Mouse (Mus musculus) thymus, adult 2 months (tissue): Measurements from ENCODE around the gene Ccdc73. TPM values are rescaled to one million over a fixed set of nuclear protein-coding genes. Genes with fewer than 3 reads are reported as not detected.
"Not testable (repeated sequence)": the region's sequence is repeated elsewhere in the genome, so short reads cannot be mapped to it uniquely, and the experiment has no call there.

Experiments
- DNase-seq: peaks from one replicate; pipeline ENCODE4 v3.0.0; 2021
- H3K27ac ChIP-seq: fragments of 200-500 bp; 2 replicates; pipeline ENCODE4 v1.5.1; 2012; ENCODE audit warnings: low read length, control low read depth; ENCODE audit not compliant: control insufficient read depth, insufficient read depth
- H3K27me3 ChIP-seq: fragments of 200-500 bp; 2 replicates; pipeline ENCODE4 v1.6.1; 2012; ENCODE audit warnings: mild to moderate bottlenecking, low read length, moderate library complexity, mixed read lengths; ENCODE audit not compliant: control insufficient read depth, insufficient read depth
- H3K36me3 ChIP-seq: fragments of 200-500 bp; 2 replicates; pipeline ENCODE4 v1.6.1; 2012; ENCODE audit warnings: mild to moderate bottlenecking, low read length, moderate library complexity; ENCODE audit not compliant: control insufficient read depth, insufficient read depth
- H3K4me1 ChIP-seq: fragments of 200-500 bp; replicated peaks from 2 replicates; pipeline ENCODE4 v1.6.1; 2012; ENCODE audit warnings: low read length; ENCODE audit not compliant: control insufficient read depth, insufficient read depth
- H3K4me3 ChIP-seq: fragments of 200-500 bp; 2 replicates; pipeline ENCODE4 v1.5.1; 2012; ENCODE audit warnings: mild to moderate bottlenecking, low read length, control low read depth, moderate library complexity; ENCODE audit not compliant: control insufficient read depth, insufficient read depth
- CTCF ChIP-seq: fragments of 200-500 bp; IDR thresholded peaks from 2 replicates; pipeline ENCODE4 v1.5.1; 2012; ENCODE audit warnings: mild to moderate bottlenecking, control low read depth, low read length, moderate library complexity, borderline replicate concordance; ENCODE audit not compliant: control insufficient read depth, poor library complexity, insufficient read depth; ENCODE audit errors: extremely low read depth
- POLR2A ChIP-seq: fragments of 200-500 bp; IDR thresholded peaks from 2 replicates; pipeline ENCODE4 v1.6.1; 2012; ENCODE audit warnings: mild to moderate bottlenecking, low read length, control low read depth, moderate library complexity; ENCODE audit not compliant: control insufficient read depth, poor library complexity, insufficient read depth; ENCODE audit errors: extremely low read depth
- WGBS: fragments of 180-500 bp; shearing (Covaris S2); methylation state at CpG from one replicate; pipeline ENCODE4 v1.1.7; 2018; 5-methylcytosine and 5-hydroxymethylcytosine counted together
- polyA plus RNA-seq: library from polyadenylated mRNA; depleted of rRNA; stranded (reverse); fragments of >200 nt; gene quantifications from 2 replicates; pipeline ENCODE4 v1.2.3, GENCODE M21; 2012; rRNA removed

Gene Ccdc73
- 0.77 TPM in 1 of 2 replicates, not detected in the other for polyA plus RNA-seq

DNA sequence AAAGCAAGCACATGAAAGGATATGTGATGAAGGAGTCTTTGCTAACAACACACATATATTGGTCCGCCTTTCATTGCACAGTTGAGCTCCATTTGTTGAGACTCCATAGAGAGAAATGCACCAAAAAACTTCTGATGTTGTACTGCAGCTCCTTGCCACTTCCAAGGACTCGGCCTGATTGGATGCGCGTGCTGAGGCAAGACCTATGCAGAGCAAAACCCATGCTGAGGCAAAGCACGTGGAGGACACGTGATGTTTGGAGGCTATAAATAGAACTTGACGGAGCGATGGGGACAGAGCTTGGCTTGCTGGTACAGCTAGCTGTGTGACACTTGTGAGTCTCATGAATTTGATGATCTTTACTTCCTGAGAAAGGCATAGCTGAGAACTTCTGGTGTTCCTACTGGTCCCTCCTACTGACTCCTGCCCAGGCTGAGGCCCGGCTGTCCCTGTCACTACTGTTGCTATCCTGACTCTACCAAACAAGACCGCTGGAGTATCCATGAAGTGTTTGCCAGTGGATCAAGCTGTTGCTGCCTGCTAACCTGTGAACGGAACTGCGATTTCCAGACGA is at the start of gene Ccdc73:
TSS of gene Ccdc73 (plus strand) at position 524 of the 574 bp plus-strand sequence.
- TF ChIP-seq POLR2A: no peak
- TF ChIP-seq CTCF: no peak
- H3K27ac ChIP-seq: no peak within 1 kb of the TSS
- WGBS: 97% methylated on average over 13 of the region's 13 CpGs
- no peaks in the 10 kb centered on the region for H3K4me1 ChIP-seq
- no peak within 1 kb of the TSS for H3K4me3 ChIP-seq
- DNase-seq: no peak
- no peaks in the 10 kb centered on the region for H3K27me3 ChIP-seq
- H3K36me3 ChIP-seq: no peaks in the 10 kb centered on the region

DNA sequence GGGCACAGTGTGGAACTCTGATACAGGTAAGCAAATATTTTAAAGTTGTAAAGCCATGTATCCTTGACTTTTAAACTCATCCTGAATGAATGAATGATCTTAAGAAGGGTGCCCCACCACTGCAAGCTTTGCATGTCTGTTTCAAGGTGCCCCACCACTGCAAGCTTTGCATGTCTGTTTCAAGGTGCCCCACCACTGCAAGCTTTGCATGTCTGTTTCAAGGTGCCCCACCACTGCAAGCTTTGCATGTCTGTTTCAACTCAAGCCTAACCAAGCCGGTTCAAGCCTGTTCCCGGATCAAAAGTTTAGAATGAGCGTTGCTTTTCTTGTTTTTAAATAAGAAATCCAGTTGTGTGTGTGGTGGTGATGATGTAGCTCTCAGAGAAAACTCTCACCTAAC is 48.8 kb upstream of the Ccdc73 start:
- H3K36me3 ChIP-seq, H3K27ac ChIP-seq, H3K4me3 ChIP-seq, DNase-seq, H3K4me1 ChIP-seq, H3K27me3 ChIP-seq: not testable (repeated sequence)
- WGBS: 93% methylated on average over 3 of the region's 3 CpGs

- no peaks in the 10 kb centered on the region for H3K27me3 ChIP-seq
- WGBS: 97% methylated on average over 4 of the region's 4 CpGs
- H3K27ac ChIP-seq: no peak overlapping the region
- no peaks in the 10 kb centered on the region for H3K4me1 ChIP-seq
- no peak for DNase-seq
- H3K36me3 ChIP-seq: no peaks in the 10 kb centered on the region
- no peak overlapping the region for H3K4me3 ChIP-seq
- no peak for TF ChIP-seq CTCF
These were observed 41.4 kb upstream of the Ccdc73 start for GRCm38 (mm10) chr2:104826191-104826590.

DNA sequence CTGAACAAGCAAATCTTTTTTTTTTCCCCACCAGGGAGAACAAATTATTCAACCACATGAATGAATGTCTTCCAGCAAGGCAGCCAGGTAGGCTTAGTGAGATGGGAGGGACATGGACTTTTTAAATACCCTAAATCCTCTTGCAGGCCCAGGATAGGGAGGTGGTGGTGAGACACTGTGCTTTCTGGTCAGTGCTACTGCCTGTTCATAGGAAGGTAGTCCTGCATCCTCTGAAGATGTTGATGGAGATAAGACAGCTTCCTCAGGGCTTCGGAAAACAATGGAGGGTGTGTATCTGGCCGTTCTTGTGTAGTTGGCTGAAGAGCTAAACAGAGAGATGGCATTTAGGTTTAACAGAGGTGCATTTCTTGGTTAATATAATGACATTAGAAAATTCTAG is 35.1 kb upstream of the Ccdc73 start:
- TF ChIP-seq POLR2A (no peak), CTCF (no peak)
- no peak overlapping the region for H3K4me3 ChIP-seq
- no peak for DNase-seq
- no peaks in the 10 kb centered on the region for H3K36me3 ChIP-seq
- 95% methylated on average over 2 of the region's 2 CpGs for WGBS
- H3K27me3 ChIP-seq: no peaks in the 10 kb centered on the region
- H3K27ac ChIP-seq: no peak overlapping the region
- H3K4me1 ChIP-seq: no peaks in the 10 kb centered on the region

DNA sequence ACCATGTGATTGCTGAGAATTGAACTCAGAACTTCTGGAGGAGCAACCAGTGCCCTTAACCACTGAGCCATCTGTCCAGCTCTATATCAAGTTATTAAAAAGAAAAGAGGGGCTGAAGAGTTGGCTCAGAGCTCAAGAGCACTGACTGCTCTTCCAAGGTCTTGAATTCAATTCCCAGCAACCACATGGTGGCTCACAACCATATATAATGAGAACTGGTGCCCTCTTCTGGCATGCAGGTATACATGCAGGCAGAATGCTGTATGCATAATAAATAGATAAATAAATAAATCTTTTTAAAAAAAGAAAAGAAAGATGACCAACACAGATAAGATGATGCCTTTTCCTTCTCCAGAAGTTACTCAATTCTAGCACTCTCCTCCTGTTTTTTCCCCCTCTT is 26.6 kb upstream of the Ccdc73 start:
- H3K4me3 ChIP-seq: no peak overlapping the region
- no peak for DNase-seq
- H3K4me1 ChIP-seq: no peaks in the 10 kb centered on the region

GRCm38 (mm10) chr2:104841736-104842135 is 25.9 kb upstream of the Ccdc73 start:
- no peak overlapping the region for H3K27ac ChIP-seq
- WGBS: 92% methylated on average over 7 of the region's 7 CpGs
- H3K36me3 ChIP-seq: no peaks in the 10 kb centered on the region
- TF ChIP-seq POLR2A: no peak
- TF ChIP-seq CTCF: no peak
- H3K27me3 ChIP-seq: no peaks in the 10 kb centered on the region
- no peaks in the 10 kb centered on the region for H3K4me1 ChIP-seq
- no peak for DNase-seq
- no peak overlapping the region for H3K4me3 ChIP-seq

More for the DNA sequence above, 26.6 kb upstream of the Ccdc73 start:
- no peaks in the 10 kb centered on the region for H3K27me3 ChIP-seq
- TF ChIP-seq POLR2A (no peak), CTCF (no peak)
- no peak overlapping the region for H3K27ac ChIP-seq
- H3K36me3 ChIP-seq: no peaks in the 10 kb centered on the region

DNA sequence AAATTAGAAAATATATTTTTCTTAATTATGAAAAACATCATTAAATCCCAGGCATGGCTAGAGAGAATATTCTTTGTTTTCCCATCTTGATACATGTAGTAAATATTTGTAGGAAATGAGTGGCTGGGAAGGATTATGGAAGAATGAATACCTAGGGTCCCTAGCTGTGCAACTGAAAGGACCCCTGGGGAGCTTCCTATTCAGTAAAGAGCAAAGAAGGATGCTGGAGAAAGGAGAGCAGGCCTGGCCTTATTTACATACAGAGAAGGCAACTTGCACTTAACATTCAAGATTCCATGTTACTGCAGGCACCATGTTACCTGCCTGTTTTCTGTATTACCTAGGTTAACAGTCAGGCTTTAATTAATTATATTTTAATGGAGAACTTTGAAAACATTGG is 25.0 kb upstream of the Ccdc73 start:
- Histone ChIP-seq H3K4me3 (no peak overlapping the region), H3K27ac (no peak overlapping the region), H3K27me3 (no peaks in the 10 kb centered on the region), H3K36me3 (no peaks in the 10 kb centered on the region), H3K4me1 (peaks cover 3% of the 10 kb centered on the region; the same call in 1 of the 2 replicates)
- no peak for TF ChIP-seq CTCF
- TF ChIP-seq POLR2A: no peak
- DNase-seq: no peak

- H3K27me3 ChIP-seq: no peaks in the 10 kb centered on the region
- H3K4me1 ChIP-seq: peaks cover 12% of the 10 kb centered on the region
- TF ChIP-seq POLR2A (no peak), CTCF (no peak)
- 47% methylated on average over 4 of the region's 4 CpGs for WGBS
- no peak for DNase-seq
- no peaks in the 10 kb centered on the region for H3K36me3 ChIP-seq
- H3K27ac ChIP-seq: no peak overlapping the region
- H3K4me3 ChIP-seq: no peak overlapping the region
These were observed 20.8 kb upstream of the Ccdc73 start for GRCm38 (mm10) chr2:104846638-104847414.
